Mouse (Mus musculus) thymus, adult 2 months (tissue): ENCODE measurements at regions not wholly inside any gene's neighbourhood (a gene's known extent, or its start where the extent isn't known, plus 50 kb on each side); places are given as distances from the start of the nearest gene placed in this dataset.
A peak's percentile ranks its signal among the peaks of the same experiment; 100 is the strongest.

Source experiments
- DNase-seq: peaks from one replicate; pipeline ENCODE4 v3.0.0; 2021
- H3K27ac ChIP-seq: fragments of 200-500 bp; 2 replicates; pipeline ENCODE4 v1.5.1; 2012; ENCODE audit warnings: low read length, control low read depth; ENCODE audit not compliant: control insufficient read depth, insufficient read depth
- H3K27me3 ChIP-seq: fragments of 200-500 bp; 2 replicates; pipeline ENCODE4 v1.6.1; 2012; ENCODE audit warnings: mild to moderate bottlenecking, low read length, moderate library complexity, mixed read lengths; ENCODE audit not compliant: control insufficient read depth, insufficient read depth
- H3K36me3 ChIP-seq: fragments of 200-500 bp; 2 replicates; pipeline ENCODE4 v1.6.1; 2012; ENCODE audit warnings: mild to moderate bottlenecking, low read length, moderate library complexity; ENCODE audit not compliant: control insufficient read depth, insufficient read depth
- H3K4me1 ChIP-seq: fragments of 200-500 bp; replicated peaks from 2 replicates; pipeline ENCODE4 v1.6.1; 2012; ENCODE audit warnings: low read length; ENCODE audit not compliant: control insufficient read depth, insufficient read depth
- H3K4me3 ChIP-seq: fragments of 200-500 bp; 2 replicates; pipeline ENCODE4 v1.5.1; 2012; ENCODE audit warnings: mild to moderate bottlenecking, low read length, control low read depth, moderate library complexity; ENCODE audit not compliant: control insufficient read depth, insufficient read depth
- CTCF ChIP-seq: fragments of 200-500 bp; IDR thresholded peaks from 2 replicates; pipeline ENCODE4 v1.5.1; 2012; ENCODE audit warnings: mild to moderate bottlenecking, control low read depth, low read length, moderate library complexity, borderline replicate concordance; ENCODE audit not compliant: control insufficient read depth, poor library complexity, insufficient read depth; ENCODE audit errors: extremely low read depth
- POLR2A ChIP-seq: fragments of 200-500 bp; IDR thresholded peaks from 2 replicates; pipeline ENCODE4 v1.6.1; 2012; ENCODE audit warnings: mild to moderate bottlenecking, low read length, control low read depth, moderate library complexity; ENCODE audit not compliant: control insufficient read depth, poor library complexity, insufficient read depth; ENCODE audit errors: extremely low read depth
- whole genome bisulfite sequencing: fragments of 180-500 bp; shearing (Covaris S2); methylation state at CpG from one replicate; pipeline ENCODE4 v1.1.7; 2018; 5-methylcytosine and 5-hydroxymethylcytosine counted together

GRCm38 (mm10) chr7:75923951-75924467, 75.9 kb downstream of the Klhl25 start:
- H3K27ac ChIP-seq: no peak overlapping the region
- H3K36me3 ChIP-seq: no peaks in the 10 kb centered on the region
- no peaks in the 10 kb centered on the region for H3K4me1 ChIP-seq
- WGBS: 45% methylated on average over 3 of the region's 3 CpGs
- H3K4me3 ChIP-seq: no peak overlapping the region
- no peaks in the 10 kb centered on the region for H3K27me3 ChIP-seq
- no peak for DNase-seq
- TF ChIP-seq POLR2A: no peak
- no peak for TF ChIP-seq CTCF

- TF ChIP-seq POLR2A (no peak), CTCF (no peak)
- 42% methylated on average over 4 of the region's 4 CpGs for WGBS
- no peaks in the 10 kb centered on the region for H3K4me1 ChIP-seq
- no peak overlapping the region for H3K27ac ChIP-seq
- no peaks in the 10 kb centered on the region for H3K27me3 ChIP-seq
- DNase-seq: peak; percentile 19
- no peaks in the 10 kb centered on the region for H3K36me3 ChIP-seq
- H3K4me3 ChIP-seq: no peak overlapping the region
Measured at GRCm38 (mm10) chr7:75927537-75927936, 79.4 kb downstream of the Klhl25 start.

- H3K4me3 ChIP-seq: no peak overlapping the region
- H3K27ac ChIP-seq: no peak overlapping the region
- 87% methylated on average over 3 of the region's 3 CpGs for WGBS
Measured at GRCm38 (mm10) chr7:75943844-75944243, 95.7 kb downstream of the Klhl25 start.

GRCm38 (mm10) chr7:75955671-75956070, 107.6 kb downstream of the Klhl25 start:
- no peak for DNase-seq
- 87% methylated on average over 9 of the region's 9 CpGs for WGBS
- TF ChIP-seq POLR2A (no peak), CTCF (no peak)
- Histone ChIP-seq H3K4me3 (no peak overlapping the region), H3K36me3 (no peaks in the 10 kb centered on the region), H3K4me1 (no peaks in the 10 kb centered on the region), H3K27ac (no peak overlapping the region), H3K27me3 (no peaks in the 10 kb centered on the region)

More at GRCm38 (mm10) chr7:75943844-75944243, 95.7 kb downstream of the Klhl25 start:
- DNase-seq: no peak
- H3K4me1 ChIP-seq: no peaks in the 10 kb centered on the region; the same call in 1 of the 2 replicates
- H3K27me3 ChIP-seq: no peaks in the 10 kb centered on the region
- TF ChIP-seq POLR2A (no peak), CTCF (no peak)
- no peaks in the 10 kb centered on the region for H3K36me3 ChIP-seq

- H3K27ac ChIP-seq: no peak overlapping the region
- H3K27me3 ChIP-seq: no peaks in the 10 kb centered on the region
- WGBS: 87% methylated on average over 5 of the region's 5 CpGs
- H3K4me1 ChIP-seq: no peaks in the 10 kb centered on the region
- DNase-seq: no peak
- H3K36me3 ChIP-seq: no peaks in the 10 kb centered on the region
- no peak for TF ChIP-seq CTCF
- TF ChIP-seq POLR2A: no peak
- H3K4me3 ChIP-seq: no peak overlapping the region
Measured at GRCm38 (mm10) chr7:75957366-75957765, 109.3 kb downstream of the Klhl25 start.

GRCm38 (mm10) chr7:75959903-75960620, 112.0 kb downstream of the Klhl25 start:
- 91% methylated on average over 14 of the region's 14 CpGs for WGBS

More at GRCm38 (mm10) chr7:75959903-75960620, 112.0 kb downstream of the Klhl25 start:
- Histone ChIP-seq H3K27ac (no peak overlapping the region), H3K4me3 (no peak overlapping the region), H3K36me3 (no peaks in the 10 kb centered on the region), H3K4me1 (no peaks in the 10 kb centered on the region), H3K27me3 (no peaks in the 10 kb centered on the region)
- no peak for DNase-seq
- TF ChIP-seq CTCF (no peak), POLR2A (no peak)
